Mouse (Mus musculus) kidney, adult 8-10 months (tissue): Measurements from ENCODE around the gene Pld6.
A peak's percentile ranks its signal among the peaks of the same experiment; 100 is the strongest.

Experiments
- DNase-seq, 2 experiments: peaks; one replicate each; pipeline ENCODE4 v3.0.0; 2022

Gene Pld6

GRCm38 (mm10) chr11:59787199-59787781 is at the start of gene Pld6:
Gene Pld6 (minus strand): TSS chr11:59787645.
- DNase-seq, result peak; percentile 45 to 55

GRCm38 (mm10) chr11:59821625-59822024 is 34.2 kb upstream of the Pld6 start:
- no peak for DNase-seq

DNA sequence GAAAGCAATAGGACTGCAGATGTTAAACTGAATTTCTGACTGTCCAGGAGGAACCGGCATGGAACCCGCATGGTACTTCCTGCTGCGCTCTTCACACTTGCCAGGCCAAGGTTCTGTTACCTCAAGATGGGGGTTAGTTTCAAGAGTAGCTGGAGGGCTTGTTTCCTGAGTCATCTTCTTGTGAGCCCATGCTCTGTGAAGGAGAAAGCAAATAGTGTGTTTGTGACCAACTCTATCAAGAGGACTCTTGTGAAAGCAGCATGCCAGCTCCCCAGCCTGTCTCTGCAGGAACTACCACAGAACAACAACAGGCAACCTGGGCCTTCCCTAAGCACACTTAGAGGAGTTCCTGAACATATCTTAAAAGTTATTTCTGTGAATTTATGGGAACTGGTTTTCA is 30.5 kb upstream of the Pld6 start:
- no peak for DNase-seq

- DNase-seq, result no peak
Observed at GRCm38 (mm10) chr11:59815482-59816065, 28.1 kb upstream of the Pld6 start.

DNA sequence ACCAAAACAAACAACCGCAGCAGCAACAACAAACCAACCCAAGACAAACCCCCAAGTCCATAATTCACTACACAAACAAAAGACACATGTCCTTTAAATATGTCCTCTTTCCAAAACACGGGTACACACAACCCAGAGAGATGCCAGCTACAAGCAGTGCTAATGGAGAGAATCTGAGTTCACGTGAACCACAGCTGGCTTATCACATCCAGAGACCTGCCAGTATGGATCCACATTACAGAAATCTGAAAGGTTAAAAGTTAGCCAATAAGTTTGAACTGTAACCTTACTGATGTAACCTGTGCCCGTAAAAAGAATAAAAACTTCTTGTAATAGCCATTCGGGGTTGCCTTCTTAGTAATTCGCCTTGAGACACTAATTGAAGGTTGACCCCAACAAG is 27.5 kb upstream of the Pld6 start:
- DNase-seq, result no peak

DNA sequence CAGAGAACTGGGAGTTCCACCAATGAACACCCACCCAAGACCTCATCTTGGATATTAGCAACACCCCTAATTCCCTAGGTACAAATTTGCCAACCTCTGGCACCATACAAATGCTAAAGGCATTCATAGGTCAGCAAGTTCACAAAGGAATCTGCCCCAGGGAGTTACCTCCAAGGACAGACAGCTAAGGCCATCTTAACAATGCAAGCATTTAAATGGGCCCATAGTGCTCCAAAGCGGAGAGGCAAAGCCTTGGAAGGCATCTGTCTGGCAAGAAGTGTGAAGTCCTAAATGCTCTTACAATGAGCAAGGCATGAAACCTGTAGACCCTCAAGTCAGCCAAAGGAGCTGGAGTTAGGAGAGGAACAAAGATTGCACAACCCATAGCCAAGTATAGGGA is 26.9 kb upstream of the Pld6 start:
- no peak for DNase-seq

GRCm38 (mm10) chr11:59813276-59813675 is 25.8 kb upstream of the Pld6 start:
- DNase-seq, result no peak

DNA sequence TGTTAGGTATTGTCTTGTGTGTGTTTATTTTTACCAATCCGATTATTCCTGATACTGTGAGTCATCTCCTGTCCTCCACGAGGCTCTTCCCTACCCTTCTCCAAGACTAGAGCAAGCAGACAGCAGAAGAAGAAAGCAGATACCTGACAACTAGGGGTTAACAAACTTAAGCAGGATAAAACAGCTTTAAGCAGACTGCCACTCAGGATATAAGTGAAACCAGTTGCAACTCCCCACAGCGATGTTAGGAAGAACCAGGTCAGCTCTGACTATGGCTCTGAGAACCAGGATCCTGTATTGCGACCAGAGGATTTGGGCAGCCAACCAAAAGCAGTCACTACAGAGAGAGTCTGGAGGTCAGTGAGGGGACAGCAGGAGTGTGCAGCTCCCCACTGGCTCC is 23.8 kb upstream of the Pld6 start:
- no peak for DNase-seq

- DNase-seq, result no peak
Observed at GRCm38 (mm10) chr11:59810480-59811158, 23.2 kb upstream of the Pld6 start.

DNA sequence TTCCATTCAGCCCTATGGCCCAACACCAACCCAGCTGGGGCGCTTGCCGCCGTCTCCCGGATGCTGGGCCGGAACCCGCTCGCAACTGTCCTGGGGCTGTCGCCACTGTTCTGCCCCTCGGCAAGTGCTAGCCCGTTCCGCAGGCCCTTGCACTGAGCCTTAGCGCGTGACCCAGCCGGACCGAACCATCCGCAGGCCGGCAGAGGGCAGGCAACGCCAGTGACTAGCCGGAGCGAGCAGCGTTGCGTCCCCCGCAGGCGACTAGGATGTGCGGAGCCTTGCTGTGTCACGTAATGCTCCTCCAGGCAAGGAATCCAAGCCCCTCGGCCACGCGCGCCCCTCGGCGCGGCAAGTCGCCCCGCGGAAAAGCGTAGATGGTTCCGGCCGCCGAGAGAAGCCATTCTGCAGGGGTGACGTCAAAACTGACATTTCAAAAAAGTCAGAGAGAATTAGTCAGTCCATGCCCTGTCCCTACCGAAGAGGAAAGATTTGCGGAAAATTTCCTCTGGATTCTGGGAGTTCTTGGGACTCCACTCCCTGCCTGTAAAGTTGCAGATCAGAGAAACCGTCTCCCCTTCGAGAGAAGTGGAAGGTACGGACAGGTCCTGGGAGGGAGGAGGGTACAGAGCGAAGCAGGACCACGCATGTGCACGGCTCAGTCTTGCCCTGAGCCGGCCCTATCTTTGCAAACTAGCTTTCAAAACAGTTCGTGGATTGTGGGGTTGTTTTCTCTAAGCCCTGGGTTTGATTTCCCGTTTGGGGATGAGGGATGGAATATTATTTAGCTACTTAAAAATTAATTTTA is 22.4 kb upstream of the Pld6 start, which contains the start of gene Flcn:
Gene Flcn, minus strand, starts transcription at position 347 of the 805 bp plus-strand sequence.
- DNase-seq, result peak; percentile 84 to 85

GRCm38 (mm10) chr11:59809071-59809669 is 21.7 kb upstream of the Pld6 start:
- DNase-seq, result peak; percentile 45 to 68

- DNase-seq, result no peak
Observed at GRCm38 (mm10) chr11:59808170-59808960, 20.9 kb upstream of the Pld6 start.

- DNase-seq, result no peak
Observed at GRCm38 (mm10) chr11:59805656-59806055, 18.2 kb upstream of the Pld6 start.

- DNase-seq, result no peak
Observed at GRCm38 (mm10) chr11:59805256-59805655, 17.8 kb upstream of the Pld6 start.

DNA sequence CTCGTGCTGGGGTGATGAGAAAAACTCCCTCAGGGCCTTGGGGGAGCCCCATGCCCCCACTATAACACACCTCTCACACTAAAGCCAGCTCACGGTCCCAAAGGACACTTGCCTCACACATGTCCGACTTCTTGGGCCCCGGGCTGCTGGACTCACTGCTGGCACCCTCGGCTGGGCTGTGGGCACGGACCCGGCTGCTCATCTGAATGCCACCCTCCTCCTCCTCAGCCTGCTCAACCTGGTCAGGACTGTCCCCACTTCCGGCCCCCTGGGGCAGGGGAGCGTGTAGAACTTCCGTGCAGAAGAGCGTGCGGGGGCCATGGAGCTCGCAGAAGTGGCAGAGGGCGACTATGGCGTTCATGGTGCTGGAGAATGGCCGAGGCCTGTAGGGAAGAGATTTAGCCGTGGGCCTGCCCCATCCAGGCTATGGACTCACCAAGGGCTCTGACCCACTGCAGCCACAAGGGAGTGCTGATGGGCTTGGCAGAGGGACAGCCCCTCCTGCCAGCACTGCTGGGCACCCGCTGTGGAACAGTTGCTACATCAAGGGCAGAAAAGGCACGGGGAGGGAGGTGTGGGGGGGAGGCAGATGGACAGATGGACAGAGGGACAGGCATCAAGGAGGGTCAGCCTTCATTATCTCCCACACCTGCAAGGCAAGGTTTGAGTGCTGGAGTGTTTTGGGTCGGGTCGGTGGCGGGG is 17.1 kb upstream of the Pld6 start:
- DNase-seq, result no peak

DNA sequence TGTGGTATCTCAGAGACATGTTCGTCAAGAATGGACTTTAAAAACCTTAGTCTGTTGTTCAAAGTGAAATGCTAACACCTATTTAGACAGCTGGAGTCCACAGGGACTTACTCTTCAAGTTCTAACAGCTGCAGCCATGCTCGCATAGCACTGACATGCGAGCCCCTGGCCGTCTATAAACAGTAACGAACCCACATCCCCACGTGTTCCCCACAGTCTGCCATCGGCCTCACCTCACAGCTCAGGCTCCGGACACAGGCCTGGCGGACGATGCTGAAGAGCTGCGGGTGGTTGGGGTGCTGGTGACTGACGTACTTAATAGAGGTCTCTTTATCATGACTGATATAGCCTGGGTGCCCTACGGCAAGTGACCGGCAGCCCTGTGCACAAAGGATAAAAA is 16.1 kb upstream of the Pld6 start:
- DNase-seq, result no peak

DNA sequence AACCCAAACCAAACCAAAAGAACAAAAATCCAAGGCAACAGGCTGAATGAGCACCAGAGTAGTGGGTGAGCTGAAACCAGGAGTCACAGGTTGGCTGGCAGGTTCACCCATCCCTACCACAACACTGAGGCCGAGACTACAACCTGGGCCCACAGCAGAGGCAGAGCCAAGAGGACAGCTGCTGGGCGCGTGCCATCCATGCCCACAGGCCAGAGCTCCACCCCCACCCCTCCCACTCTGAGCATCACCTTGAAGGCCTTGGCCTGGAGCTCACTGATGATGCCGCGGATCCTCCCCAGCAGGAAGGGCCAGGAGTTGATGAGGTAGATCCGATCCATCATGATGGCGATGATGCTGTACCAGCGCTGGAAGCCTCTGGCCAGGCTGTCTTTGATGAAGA is 14.4 kb upstream of the Pld6 start:
- DNase-seq, result no peak

DNA sequence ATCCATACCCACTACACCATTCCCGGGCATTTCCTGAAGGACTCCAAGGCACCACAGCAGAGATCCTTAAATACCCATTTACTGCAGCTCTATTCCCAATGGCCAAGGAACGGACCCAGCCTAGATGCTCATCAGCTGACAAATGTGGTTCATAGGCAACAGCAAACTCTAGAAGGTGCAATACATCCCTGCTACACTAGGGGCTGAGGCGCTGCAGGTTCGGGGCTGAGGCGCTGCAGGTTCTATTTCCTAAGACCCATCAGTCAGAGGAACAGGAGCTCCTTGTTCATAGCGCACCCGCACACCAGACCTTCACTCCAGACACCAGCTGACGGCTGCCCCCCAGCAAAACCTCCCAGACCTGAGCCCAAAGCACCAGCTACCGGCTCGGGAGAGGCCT is 13.0 kb upstream of the Pld6 start:
- DNase-seq, result no peak

GRCm38 (mm10) chr11:59793390-59793789 is 5.9 kb upstream of the Pld6 start:
- DNase-seq, result no peak

- DNase-seq, result no peak
Observed at GRCm38 (mm10) chr11:59789311-59789710, 1.9 kb upstream of the Pld6 start.

DNA sequence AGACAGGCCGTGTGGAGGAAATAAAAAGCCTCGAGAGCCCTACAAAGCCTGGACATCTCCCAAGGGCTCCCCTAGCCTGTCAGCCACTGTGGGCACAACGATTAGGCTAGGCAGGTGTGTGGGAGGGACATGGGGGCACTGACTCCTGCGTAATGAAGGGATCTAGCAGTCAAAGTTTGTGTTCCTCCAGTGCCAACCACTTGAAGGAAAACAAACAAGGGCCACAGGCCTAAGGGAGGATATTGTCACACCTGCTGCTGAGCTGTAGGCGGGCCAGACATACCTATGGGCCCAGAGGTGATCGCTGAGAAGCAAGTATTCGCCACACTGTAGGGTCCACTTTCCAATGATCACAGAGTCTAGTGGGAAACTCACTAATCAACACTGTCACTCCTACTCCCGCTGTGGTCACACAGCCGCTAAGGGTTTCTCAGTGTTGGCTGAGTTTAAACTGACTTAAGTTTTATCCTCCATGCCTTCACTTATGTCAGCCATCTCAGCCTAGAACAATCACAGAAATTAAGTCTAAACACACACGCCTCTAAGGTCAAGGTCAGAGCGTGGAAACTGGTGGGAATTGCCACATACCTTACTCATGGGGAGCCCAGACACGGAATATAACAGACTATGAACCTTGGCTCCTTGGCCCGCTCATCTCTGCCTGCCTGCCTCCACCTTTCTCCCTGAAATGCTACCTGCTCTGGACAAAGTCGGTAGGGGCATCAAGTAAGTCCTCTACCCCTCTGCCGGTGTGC is 824 bp downstream of the Pld6 start:
- DNase-seq, result no peak
